Mouse (Mus musculus): Measurements from ENCODE around the gene Foxc2.
"Not testable (repeated sequence)": the region's sequence is repeated elsewhere in the genome, so short reads cannot be mapped to it uniquely, and the experiment has no call there.

Foxc2 gene

DNA sequence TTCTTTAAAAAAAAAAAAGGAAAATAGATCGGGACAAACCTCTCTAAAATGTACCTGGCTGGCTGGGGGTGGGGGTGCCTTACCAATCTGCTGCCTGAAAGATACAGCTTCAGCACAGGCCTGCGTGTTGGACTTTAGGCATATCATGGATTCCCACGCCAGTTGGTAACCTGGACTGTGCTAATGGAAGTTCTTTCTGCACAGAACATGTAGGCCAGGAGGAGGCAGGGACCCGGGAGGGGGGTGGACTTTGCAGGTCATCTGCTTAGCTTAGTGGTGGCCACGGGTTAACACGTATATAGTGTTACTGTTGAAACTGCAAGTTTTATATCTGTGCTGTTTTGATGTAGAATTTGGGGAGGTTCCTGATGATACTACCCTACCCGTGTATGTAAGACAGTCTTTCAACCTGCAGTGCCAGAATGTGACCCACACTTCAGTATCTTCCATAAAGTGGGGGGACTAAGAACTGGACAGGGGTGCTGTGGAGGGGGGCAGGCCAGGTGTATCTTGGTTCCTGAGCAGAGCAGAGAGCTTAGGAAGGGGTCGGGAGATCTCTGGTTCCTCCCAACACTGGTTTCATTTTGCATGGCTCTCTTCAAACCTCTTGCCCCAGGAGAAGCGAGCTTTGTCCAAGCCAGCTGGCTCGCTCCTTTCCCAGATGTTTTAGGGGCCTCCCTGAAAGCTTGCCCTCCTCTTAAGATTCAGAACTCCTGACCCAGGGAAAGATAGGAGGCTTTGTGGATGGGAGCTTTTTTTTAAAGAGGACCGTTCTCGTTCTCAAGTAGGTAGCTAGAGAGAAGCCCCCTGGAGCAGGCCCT lies 3.9 kb downstream of the Foxc2 start:
- no peak for DNase-seq (ENCODE audit: low spot score)

DNA sequence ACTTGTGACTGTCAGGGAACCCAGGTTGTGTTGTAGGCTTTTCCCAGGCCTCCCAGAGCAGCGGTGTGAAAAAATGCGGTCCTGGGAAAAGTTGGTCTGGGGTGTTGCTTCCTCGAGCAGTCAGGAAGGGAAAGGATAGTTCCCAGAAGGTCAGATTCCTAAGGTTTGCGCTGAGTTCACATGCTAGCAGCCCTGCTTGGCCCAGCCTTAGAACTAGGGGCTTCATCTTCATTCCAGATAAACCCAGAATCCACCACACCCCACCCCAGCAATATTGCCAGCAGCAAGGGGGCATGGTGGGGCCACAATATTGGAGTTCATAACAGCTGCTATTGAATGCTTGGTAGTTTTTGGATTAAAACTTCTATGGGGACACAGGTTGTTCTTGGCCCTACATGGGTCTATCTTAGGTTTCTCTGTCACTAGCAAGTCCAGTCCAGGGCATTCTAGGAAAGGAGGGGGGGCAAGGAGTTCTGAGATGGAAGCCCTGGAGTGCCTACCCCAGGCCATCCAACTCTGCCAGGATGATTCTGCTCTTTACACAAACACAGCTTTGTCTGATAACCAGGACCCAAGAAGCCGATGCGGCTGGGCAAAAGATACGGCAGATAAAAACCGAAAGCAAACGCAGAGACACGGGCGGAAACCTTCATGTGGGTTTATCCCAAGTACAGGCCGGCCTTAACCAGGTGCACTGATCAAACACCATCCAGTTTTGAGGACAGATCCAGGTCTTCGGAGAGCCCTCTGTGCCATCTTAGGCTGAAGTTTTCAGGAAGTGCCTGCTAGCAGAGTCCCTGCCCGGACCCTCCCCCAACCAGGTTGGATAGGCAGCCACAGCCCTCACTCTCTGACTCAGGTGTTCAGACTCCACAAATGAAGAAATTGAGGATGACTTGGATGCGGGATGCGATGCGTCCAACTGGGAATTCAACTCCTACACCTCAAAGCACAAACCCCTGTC lies 4.8 kb downstream of the Foxc2 start:
- DNase-seq (ENCODE audit: low spot score) = no peak

DNA sequence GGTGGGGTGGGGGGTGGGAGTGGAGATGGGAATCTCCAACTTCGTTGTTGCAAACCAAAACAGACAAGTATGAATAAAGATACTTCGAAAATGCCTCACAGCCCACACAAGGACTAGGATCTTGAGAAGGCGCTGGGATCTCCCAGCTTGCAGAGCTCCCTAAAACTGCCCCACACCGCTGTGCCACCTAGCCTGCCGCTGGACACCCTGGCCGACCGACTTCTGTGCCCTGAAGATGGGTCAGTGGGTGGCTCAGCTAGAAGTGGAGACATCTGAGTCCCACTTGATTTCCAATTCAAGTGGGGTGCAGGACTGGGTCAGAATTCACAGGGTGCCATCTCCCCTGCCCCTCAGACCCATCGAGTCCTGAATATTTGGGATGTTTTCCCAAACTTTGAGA lies 5.7 kb downstream of the Foxc2 start:
- DNase-seq (ENCODE audit: low spot score) = no peak

DNA sequence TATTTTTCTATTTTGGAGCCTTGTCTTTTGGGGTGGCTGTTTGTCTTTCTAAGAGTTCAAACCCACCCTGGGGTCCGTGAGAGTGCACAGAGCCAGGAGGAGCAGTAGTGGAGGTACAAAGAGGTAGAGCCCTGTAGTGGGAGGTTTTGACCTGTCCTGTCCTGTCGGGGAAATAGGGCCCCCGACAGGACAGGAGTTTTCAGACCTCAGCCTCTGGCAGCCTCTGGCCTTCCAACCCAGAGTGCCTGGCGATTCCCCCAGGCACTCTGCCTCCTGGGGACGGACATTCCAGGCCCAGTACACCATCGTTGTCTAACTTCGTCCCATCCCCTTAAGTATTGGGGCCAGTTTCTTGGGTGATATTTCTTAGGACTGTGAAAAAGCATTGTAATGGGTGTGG lies 6.4 kb downstream of the Foxc2 start:
- no peak for DNase-seq (ENCODE audit: low spot score)

DNA sequence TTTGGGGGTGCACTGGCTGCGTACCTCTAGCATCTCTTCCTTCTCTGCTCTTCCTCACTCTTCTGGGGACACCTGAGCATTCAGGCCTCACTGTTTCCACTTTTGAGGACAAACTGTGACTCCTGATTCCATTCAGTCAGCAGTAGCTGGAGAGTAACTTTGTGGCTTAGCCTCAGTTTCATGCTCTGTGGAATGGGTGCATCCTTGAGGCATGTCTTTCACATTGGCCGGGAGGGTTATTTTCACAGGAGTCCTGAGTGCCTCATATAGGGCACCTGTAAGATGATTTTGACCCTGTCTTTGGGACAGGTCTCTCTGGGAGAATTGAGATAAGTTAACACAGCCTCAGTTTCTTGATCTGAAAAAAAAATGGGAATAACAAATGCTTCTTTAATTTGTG lies 7.1 kb downstream of the Foxc2 start:
- DNase-seq (ENCODE audit: low spot score) = no peak

DNA sequence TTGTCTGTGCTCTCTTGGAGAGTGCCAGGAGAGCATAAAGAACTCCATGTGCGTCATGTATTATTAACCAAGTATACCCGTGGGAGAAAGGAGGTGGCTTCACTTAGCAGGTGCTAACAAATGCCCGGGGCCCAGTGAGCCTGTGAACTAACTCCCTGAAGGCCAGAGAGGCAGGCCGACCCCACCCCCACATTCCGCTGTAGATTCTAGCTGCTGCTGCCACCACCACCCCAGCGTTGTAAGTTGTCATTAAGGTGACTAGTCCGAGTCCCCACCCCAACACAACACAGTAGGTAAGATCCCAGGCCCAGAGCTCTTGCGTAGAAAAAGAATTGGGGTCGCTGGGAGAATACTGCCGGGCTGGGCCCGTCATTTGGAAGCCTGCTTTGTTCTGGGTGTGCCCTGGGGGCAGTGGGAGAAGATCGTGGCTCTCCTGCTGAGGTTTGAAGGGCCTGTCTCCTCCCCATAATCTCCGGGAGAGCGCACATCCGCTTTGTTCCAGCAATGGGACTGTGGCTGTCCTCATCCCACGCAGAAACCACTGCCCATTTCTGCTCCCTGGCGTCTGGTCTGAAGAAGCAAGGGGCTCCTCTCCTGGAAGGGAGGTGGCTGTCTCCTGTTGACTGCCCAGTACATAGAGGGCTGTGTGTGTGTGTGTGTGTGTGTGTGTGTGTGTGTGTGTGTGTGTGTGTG lies 8.7 kb downstream of the Foxc2 start:
- no peak for DNase-seq (ENCODE audit: low spot score)

DNA sequence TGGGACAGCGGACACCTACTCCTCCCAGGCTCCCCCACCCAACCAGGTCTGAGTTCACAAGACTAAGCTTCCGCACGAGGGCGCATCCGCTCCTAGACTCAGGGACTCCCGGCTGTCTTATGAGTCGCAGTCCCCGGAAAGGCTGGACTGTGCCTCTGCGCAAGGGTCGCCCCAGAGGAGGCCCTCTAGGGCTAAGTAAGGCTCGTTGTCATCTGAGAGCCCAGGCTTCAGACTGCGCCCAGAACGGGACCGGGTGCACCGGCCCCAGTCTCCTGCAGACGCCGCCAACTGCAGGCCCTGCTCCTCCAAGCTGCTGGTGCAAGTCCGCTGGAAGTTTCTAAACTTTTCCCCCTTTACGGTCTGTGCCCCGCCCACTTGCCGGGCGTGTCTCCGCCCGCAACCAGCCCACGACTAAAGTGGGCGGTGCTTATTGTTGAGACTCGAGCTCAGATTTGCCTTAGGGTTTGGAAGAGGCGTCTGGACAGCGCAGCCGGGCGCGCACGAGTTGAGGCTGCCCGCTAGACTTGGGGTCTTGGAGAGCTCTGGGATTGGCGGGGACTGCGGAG lies 9.4 kb downstream of the Foxc2 start:
- peak; percentile 71 for DNase-seq (ENCODE audit: low spot score)

DNA sequence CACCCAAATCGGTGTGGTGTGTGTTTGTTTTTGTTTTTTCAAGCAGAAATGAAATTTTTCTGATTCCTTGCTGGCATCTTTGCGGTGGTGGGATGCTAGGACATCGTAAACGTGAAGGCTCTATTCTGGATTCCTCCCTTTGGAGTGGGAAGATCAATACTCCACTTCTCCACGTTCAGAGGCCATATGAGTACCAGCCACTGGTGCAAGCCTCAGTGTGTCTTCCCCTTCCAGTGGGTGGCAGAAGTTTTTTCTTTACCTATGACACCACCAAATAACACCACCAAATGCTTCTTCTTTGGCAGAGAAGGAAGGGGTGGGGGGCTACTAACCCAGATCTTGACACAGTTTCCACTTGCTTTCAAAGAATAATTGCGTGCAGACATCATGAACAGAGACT lies 10.2 kb downstream of the Foxc2 start:
- DNase-seq (ENCODE audit: low spot score) = no peak

DNA sequence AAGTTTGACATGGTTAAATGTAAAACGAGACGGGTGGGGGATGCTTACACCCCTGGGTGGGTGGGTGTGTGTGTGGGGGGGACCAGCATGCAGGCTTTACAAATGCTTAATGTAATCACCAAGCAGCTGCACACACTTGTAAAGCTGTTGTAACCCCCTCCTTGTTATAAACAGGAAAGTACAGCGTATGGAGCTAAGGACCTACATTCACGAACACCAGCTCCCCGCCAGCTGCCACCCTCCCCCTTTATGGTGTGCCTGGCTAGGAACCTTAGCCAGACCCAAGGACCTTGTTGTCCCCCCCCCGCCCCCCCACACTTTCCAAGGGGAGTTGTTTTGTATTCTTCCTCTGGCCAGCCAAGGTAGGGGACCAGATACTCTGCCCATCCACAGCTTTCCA lies 10.7 kb downstream of the Foxc2 start:
- DNase-seq (ENCODE audit: low spot score) = no peak

DNA sequence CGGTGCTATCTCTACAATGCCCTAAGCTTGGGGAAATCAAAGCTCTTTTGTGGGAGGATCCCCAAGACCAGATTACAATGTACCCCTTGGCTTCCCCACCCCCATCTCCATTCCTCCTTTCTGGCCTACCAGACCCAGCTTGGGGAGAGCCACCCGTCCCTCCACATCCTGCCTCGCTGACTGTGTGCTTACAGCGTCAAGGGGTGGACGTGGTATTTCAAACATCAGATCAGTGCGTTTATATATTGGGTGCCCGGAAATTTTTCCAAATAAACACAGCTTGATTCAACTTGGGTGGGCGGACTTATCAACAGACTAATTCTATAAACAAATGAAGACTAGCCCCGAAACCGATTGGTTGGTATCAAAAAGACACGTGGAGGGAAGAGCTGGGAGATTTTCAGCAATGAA lies 11.3 kb downstream of the Foxc2 start:
- no peak for DNase-seq (ENCODE audit: low spot score)

DNA sequence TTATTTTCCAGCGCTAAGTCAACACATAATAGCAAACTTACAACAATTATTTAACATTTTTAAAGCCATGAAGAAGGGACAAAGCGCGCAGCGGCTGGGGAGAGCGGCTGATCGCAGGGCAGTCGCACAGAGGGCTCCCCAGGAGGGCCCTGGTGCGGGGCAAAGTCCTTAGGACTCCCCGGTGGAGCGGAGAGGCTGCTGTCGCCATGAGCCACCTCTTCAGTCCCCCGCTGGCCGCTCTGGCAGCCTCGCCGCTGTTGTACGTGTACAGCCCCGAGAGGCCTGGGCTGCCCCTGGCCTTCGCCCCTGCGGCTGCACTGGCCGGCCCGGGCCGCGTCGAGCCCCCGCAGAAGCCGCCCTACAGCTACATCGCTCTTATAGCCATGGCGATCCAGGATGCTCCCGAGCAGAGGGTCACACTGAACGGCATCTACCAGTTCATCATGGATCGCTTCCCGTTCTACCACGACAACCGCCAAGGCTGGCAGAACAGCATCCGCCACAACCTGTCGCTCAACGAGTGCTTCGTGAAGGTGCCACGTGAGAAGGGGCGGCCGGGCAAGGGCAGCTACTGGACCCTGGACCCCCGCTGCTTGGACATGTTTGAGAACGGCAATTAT lies 11.9 kb downstream of the Foxc2 start, which contains the start of gene Foxl1:
TSS of gene Foxl1 (plus strand) at position 185 of the 620 bp plus-strand sequence.
- DNase-seq (ENCODE audit: low spot score) = no peak

DNA sequence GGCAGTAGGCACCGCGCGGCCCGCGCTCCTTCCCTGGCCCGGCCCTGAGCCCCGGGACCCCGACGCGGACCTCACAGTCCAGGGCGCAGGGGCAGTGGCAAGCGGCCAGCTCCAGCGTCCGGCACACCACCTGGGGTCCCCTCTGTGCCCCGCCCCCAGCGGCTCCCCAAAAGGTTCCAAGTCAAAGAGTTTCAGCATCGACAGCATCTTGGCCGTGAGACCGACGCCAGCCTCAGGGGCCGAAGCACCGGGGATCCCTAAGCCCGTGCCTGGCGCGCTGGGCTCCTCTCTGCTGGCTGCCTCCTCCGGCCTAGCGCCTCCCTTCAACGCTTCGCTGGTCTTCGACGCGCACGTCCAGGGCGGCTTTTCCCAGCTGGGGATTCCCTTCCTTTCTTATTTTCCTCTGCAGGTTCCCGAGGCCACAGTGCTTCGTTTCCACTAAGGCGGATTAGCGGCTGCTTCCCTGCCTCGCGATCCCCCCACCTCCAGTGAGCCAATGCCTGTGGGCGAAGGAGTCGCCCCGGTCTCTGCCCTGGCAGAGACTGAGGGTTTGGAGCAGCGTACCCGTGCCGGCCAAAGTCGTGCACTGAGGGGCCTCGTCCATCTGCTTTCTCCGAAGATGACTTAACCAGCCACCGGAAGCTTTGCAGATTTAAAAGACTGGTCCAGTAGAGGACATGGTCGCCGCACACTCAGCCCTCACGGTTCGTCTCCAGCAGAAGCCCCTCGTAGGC lies 12.7 kb downstream of the Foxc2 start:
- DNase-seq (ENCODE audit: low spot score) = no peak

DNA sequence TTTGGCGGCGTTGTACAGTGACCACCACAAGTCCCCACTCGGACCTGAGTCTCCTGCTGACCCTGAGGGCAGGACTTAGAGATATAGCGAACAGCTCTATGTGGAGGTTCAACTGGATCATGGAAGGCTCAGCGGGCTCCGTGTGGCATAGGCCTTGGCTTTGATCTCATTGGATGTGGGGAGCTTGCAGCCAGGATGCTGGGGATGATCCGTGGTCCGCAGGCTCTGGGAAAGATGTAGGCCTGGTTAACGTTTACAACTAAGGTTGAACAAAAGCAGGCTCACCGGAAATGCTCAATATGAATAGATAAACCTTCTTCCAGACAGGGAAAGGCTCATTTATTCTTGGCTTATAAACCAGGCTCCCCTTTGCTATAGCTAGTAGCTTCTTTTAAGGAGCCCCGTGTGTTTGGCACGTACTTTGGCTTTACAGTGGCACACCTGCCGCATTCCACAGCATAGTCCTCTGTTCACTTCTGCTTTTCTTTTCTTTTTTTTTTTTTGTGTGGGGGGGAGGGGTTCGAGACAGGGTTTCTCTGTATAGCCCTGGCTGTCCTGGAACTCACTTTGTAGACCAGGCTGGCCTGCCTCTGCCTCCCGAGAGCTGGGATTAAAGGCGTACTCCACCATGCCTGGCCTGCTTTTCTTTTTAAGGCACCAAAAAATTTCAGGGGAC lies 13.4 kb downstream of the Foxc2 start:
- DNase-seq (ENCODE audit: low spot score) = no peak

DNA sequence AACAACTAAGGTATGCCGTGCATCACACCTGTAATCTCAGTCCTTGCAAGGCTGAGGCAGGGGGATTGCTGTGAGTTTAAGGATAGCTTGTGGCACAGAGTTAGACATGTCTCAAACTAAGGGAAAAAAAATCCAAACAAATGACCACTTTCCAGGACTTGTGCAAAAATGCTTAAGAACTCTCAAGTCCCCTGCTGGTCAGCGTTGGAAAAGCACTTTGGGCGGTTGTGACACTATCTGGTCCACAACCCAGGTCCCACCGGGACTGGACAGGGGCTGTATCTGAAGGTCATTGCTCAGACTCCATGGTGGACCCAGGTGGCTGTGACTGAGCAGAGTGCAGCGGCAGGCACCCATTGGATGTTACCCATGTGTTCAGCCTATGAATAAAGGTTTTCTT lies 14.6 kb downstream of the Foxc2 start:
- no peak for DNase-seq (ENCODE audit: low spot score)

DNA sequence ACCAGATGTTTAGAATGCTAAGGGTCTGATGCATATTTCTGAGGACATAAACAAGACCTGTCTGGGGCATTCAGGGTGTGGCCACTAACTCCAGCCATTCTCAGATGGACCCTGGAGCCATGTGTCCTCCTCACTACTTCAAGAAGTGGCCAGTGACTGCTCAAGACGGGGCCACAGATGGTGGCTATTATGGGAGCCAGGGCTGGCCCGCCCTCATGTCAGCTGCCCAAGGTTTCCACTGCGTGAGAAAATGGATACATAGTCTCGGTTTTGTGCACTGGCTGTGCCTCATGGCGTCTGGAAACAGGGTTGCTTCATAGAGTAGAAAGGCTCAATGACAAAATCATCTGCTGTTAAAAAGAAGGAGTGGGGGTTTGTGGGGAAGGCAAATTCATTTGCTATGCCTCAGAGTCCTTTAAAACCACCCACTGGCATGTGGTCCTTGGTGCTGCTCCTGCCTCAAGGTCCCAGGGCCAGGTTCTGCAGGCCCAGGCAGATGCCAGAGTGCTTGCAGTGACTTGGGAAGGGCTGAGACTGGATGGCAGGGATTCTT lies 17.1 kb downstream of the Foxc2 start:
- DNase-seq (ENCODE audit: low spot score) = no peak

DNA sequence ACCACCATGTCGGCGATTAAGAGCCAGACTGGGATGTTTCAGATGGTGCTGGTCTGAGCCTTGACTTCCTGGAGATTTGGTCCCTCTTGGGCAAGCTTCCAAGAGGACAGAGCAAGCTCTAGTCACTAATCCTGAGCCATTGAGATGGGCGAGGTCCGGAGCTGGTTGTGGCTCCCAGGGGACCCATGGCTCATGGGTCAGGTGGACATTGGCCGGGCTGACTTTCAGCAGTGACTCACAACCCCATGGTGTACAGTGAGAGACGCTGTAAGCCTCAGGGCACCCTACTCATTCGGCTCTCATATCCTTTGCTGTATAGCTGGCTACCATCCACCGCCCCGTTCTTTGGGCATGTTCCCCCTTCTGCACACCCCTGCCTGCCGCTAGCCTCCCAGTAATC lies 18.1 kb downstream of the Foxc2 start:
- no peak for DNase-seq (ENCODE audit: low spot score)

DNA sequence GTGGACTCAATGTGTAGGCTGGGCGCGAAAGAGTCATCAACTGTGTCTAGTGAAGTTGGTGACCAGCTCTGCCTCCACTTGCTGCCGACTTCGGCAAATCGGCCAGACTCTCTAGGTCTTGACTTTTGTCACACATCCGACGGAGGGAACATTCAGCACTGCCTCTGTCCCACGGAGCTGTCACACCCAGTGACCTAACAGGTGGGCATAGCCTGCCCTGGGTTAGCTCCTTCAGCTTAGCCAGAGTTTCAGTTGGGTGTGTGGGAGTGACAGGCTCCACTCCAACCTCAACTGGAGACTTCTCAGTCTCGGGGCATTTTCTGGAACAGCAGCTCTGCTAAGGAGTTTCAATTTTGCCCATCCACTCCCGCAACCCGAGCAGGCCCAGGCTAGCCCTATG lies 18.5 kb downstream of the Foxc2 start:
- no peak for DNase-seq (ENCODE audit: low spot score)

DNA sequence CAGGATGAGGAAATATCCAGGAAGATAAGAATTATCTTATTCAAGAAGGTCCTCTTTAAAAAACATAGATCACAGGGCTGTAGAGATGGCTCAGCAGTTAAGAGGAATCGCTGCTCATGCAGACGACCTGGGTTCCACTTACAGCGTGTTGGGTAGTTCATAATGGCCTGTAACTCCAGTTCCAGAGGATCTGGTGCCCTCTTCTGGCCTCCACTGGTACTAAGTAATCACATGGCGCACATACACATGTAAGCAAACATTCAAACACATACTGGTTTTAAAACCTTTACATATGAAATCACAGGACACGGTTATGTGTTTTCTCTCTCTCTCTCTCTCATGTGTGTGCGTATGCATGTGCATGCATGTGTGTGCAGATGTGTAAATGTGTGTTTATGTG lies 20.9 kb downstream of the Foxc2 start:
- no peak for DNase-seq (ENCODE audit: low spot score)

DNA sequence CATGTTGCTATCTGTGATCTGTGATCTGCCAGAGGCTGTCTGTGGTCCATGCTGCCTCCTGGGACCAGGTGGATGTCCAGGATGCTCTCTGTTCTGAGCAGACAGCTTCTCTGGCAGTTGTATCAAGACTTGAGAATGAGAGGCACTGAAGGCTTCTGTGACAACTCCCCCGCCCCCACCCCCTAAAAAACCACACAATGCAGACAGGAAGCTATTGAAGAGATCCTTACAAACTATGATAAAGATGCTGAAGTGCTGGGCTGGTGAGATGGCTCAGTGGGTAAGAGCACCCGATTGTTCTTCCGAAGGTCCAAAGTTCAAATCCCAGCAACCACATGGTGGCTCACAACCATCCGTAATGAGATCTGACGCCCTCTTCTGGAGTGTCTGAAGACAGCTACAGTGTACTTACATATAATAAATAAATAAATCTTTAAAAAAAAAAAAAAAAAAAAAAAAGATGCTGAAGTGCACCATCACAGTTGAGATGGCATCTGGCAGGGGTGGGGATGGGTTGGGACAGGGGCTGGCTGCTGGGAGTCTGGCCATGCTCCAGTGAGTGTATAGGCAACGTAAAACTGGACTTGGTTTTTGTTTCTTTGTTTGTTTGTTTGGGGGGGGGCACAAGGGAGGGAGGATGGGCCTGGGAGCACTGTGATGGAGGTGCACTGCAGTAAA lies 29.6 kb downstream of the Foxc2 start:
- not testable (repeated sequence) for DNase-seq (ENCODE audit: low spot score)
